Mouse (Mus musculus) gastrocnemius, adult 8-10 months (tissue): ENCODE data around the gene Ralgapa2. TPM values are rescaled to one million over a fixed set of nuclear protein-coding genes. Genes with fewer than 3 reads are reported as not detected.

Experiments
- DNase-seq, 2 experiments: peaks; one replicate each; pipeline ENCODE4 v3.0.0; 2022; ENCODE audit warnings: low spot score in 2 of 2
- total RNA-seq, 4 experiments: library from RNA; stranded (reverse); gene quantifications; 2 replicates each; pipeline ENCODE4 v1.2.4; 2022

Gene Ralgapa2
- total RNA-seq, 4 experiments from 2014 or later, result 7.3 to 10.3 (median 7.8) TPM

DNA sequence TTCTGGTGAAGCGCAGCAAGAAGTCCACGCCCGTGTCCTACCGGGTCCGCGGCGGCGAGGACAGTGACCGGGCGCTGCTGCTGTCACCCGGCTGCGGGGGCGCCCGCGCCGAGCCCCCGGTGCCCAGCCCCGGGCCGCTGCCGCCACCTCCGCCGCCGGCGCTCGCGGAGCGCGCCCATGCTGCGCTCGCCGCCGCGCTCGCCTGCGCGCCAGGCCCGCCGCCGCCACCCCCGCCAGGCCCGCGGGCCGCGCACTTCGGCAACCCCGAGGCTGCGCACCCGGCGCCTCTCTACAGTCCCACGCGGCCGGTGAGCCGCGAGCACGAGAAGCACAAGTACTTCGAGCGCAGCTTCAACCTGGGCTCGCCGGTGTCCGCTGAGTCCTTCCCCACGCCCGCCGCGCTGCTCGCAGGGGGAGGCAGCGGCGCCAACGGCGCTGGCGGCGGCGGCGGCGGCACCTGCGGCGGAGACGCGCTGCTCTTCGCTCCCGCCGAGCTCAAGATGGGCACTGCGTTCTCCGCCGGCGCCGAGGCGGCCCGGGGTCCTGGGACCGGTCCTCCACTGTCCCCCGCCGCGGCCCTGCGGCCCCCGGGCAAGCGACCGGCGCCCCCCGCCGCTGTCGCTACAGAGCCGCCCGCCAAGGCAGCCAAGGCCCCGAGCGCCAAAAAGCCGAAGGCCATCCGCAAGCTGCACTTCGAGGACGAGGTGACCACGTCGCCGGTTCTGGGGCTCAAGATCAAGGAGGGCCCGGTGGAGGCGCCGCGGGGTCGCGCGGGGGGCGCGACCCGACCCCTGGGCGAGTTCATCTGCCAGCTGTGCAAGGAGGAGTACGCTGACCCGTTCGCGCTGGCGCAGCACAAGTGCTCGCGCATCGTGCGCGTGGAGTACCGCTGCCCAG is 289.6 kb downstream of the Ralgapa2 start:
- DNase-seq, result no peak

GRCm38 (mm10) chr2:146221929-146222278 is 290.2 kb downstream of the Ralgapa2 start:
- DNase-seq, result no peak

DNA sequence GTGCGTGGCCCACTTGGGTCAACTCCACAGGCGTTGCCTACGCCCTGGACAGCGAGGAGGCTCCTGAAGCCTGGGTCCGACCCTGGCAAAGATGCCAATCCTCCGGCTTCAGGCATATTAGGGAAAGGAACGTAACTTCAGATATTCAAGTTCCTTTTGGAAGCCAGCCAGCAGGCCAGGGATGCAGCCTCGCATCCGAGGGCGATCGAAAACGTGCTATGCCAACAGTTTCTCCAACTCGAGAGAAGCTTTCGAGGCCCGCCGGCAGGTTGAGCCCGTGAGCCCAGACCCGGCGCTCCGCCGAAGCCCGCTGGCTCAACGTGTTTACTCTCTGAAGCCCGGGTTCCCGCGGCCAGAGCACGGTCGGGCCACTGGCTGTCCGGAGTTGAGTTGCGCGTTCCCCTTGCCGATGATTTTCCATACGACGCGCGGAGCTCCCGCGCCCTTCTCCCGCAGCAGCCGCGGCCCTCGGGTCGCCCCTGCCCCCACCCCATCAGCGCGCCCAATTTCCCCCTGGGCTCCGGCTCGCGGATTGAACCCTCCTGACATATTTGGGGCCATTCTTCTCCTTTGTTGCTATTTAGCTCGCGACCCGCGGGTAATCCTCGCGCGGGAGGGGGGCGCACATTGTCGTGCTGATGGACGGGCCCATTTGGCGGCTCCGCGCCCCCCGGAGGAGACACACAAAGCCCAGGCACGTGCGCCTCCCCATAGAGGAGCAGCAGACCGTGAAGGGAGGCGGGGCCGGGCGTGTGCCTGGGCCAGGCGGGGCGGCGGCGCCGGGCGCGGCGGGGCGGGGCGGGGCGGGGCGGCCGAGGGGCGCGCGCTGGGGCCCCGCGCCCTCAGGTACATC is 290.8 kb downstream of the Ralgapa2 start, which contains the start of gene Insm1:
Insm1 (plus strand) TSS at position 846 of the 853 bp plus-strand sequence.
- no peak for DNase-seq

GRCm38 (mm10) chr2:146220591-146221075 is 291.5 kb downstream of the Ralgapa2 start:
- DNase-seq, result no peak

GRCm38 (mm10) chr2:146219791-146220190 is 292.4 kb downstream of the Ralgapa2 start:
- no peak for DNase-seq

DNA sequence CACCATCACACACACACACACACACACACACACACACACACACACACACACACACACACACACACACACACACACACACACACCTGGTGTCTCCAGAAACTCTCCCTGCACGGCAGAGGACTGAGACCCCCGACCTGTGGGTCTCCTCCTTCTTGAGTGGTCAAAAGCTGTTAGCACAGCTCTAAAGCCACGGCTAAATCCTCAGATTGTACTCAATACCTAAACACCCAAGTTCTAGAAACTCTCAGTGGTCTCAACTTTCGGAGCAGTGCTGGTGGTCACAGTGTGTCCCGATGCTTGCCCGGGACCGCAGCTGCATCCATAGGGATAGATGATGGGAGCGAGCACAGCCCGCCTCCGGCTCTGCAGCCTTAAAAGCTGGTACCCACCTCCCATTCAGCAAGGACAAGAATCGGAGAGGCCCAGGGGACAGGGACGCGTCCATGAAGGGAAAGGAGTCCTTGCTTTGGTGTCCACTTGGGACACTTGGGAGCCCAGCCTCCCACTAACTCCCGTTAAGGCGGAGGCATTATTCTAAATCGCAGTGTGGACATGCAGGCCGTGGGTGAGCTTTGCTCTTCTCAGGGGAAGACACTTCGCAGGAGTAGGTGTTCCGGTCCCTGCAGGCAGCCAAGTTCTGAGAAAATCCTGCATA is 293.1 kb downstream of the Ralgapa2 start:
- no peak for DNase-seq

GRCm38 (mm10) chr2:146218161-146218691 is 293.9 kb downstream of the Ralgapa2 start:
- no peak for DNase-seq

- DNase-seq, result no peak
Measured at GRCm38 (mm10) chr2:146217227-146217980, 294.7 kb downstream of the Ralgapa2 start.

GRCm38 (mm10) chr2:146216111-146217064 is 295.8 kb downstream of the Ralgapa2 start:
- DNase-seq, result no peak

- DNase-seq, result no peak
Measured at GRCm38 (mm10) chr2:146214715-146215114, 297.4 kb downstream of the Ralgapa2 start.

DNA sequence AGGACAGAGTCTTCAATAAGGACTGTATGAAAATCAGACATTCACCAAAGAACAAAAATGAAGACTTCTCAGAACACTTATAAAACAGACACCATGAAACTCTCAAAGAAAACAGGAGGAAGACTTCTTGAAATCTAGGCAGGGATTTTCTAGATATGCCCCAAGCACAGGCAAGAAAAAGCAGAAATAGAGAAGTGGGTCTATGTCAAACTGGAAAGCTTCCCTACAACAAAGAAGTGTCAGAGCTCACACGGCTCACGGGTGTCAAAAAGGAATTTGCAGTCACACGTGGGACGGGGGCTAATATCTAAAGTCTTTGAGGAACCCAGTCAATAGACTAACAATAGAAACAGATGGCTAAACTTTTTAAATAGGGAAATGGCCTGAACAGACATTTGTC is 301.2 kb downstream of the Ralgapa2 start:
- DNase-seq, result no peak

GRCm38 (mm10) chr2:146197947-146198346 is 314.2 kb downstream of the Ralgapa2 start:
- DNase-seq, result no peak

GRCm38 (mm10) chr2:146196126-146196525 is 316.0 kb downstream of the Ralgapa2 start:
- no peak for DNase-seq
